Mouse (Mus musculus) gastrocnemius, postnatal 14 days (tissue): Measurements from ENCODE around the gene Thada. TPM values are rescaled to one million over a fixed set of nuclear protein-coding genes. Genes with fewer than 3 reads are reported as not detected.
A peak's percentile ranks its signal among the peaks of the same experiment; 100 is the strongest.
"Not testable (repeated sequence)": the region's sequence is repeated elsewhere in the genome, so short reads cannot be mapped to it uniquely, and the experiment has no call there.

Experiments used
- DNase-seq: peaks from one replicate; pipeline ENCODE4 v3.0.0; 2021; ENCODE audit warnings: mixed read lengths
- intact Hi-C: fragments of 180-260 bp; cut with DNase I; formaldehyde crosslinking; loops from one replicate; pipeline ENCODE4 v1.15.1; 2025; ENCODE audit warnings: low total_unique reads
- total RNA-seq, 2 experiments: library from RNA; stranded (reverse); gene quantifications; 2 replicates each; pipeline ENCODE4 v1.2.3; 2021

Thada gene
- total RNA-seq, 2 experiments from 2014 or later, result 5.1 to 5.5 TPM

GRCm38 (mm10) chr17:84327051-84327925 lies 138.7 kb downstream of the Thada start:
- intact Hi-C loops, result no loop called here

GRCm38 (mm10) chr17:84322176-84322575 lies 143.8 kb downstream of the Thada start:
- no peak for DNase-seq
- intact Hi-C loops, result no loop called here

More at GRCm38 (mm10) chr17:84327051-84327925, 138.7 kb downstream of the Thada start:
- no peak for DNase-seq

GRCm38 (mm10) chr17:84321351-84321750 lies 144.7 kb downstream of the Thada start:
- no peak for DNase-seq
- intact Hi-C loops, result no loop called here

- intact Hi-C loops, result no loop called here
- DNase-seq, result no peak
These were observed 145.4 kb downstream of the Thada start for GRCm38 (mm10) chr17:84320576-84320975.

- intact Hi-C loops, result no loop called here
These were observed 151.7 kb downstream of the Thada start for GRCm38 (mm10) chr17:84314341-84314740.

GRCm38 (mm10) chr17:84313494-84313893 lies 152.5 kb downstream of the Thada start:
- DNase-seq, result no peak
- intact Hi-C loops, result no loop called here

More at GRCm38 (mm10) chr17:84314341-84314740, 151.7 kb downstream of the Thada start:
- DNase-seq, result no peak

GRCm38 (mm10) chr17:84306151-84306550 lies 159.9 kb downstream of the Thada start:
- no peak for DNase-seq
- intact Hi-C loops, result no loop called here

GRCm38 (mm10) chr17:84305074-84305473 lies 160.9 kb downstream of the Thada start:
- intact Hi-C loops, result no loop called here
- DNase-seq, result no peak

GRCm38 (mm10) chr17:84304141-84304540 lies 161.9 kb downstream of the Thada start:
- intact Hi-C loops, result no loop called here
- DNase-seq, result no peak

- intact Hi-C loops, result no loop called here
- DNase-seq, result no peak
These were observed 168.0 kb downstream of the Thada start for GRCm38 (mm10) chr17:84297976-84298375.

- no peak for DNase-seq
- intact Hi-C loops, result no loop called here
These were observed 172.8 kb downstream of the Thada start for GRCm38 (mm10) chr17:84293221-84293620.

GRCm38 (mm10) chr17:84291228-84291627 lies 174.8 kb downstream of the Thada start:
- DNase-seq, intact Hi-C loops: not testable (repeated sequence)

GRCm38 (mm10) chr17:84287675-84288420 lies 178.2 kb downstream of the Thada start:
- intact Hi-C loops, result no loop called here
- DNase-seq, result no peak

- intact Hi-C loops, result no loop called here
These were observed 179.5 kb downstream of the Thada start for GRCm38 (mm10) chr17:84286536-84286935.

GRCm38 (mm10) chr17:84282388-84283280 lies 183.4 kb downstream of the Thada start:
- intact Hi-C loops, result no loop called here
- no peak for DNase-seq

More at GRCm38 (mm10) chr17:84286536-84286935, 179.5 kb downstream of the Thada start:
- DNase-seq, result no peak

- no peak for DNase-seq
- intact Hi-C loops, result no loop called here
These were observed 187.0 kb downstream of the Thada start for GRCm38 (mm10) chr17:84279001-84279400.

GRCm38 (mm10) chr17:84278193-84278953 lies 187.6 kb downstream of the Thada start:
- no peak for DNase-seq
- intact Hi-C loops, result no loop called here

GRCm38 (mm10) chr17:84274999-84275398 lies 191.0 kb downstream of the Thada start:
- no peak for DNase-seq
- intact Hi-C loops, result no loop called here

GRCm38 (mm10) chr17:84274163-84274562 lies 191.8 kb downstream of the Thada start:
- intact Hi-C loops, result no loop called here

More at GRCm38 (mm10) chr17:84274163-84274562, 191.8 kb downstream of the Thada start:
- peak; percentile 30 for DNase-seq
